Mouse (Mus musculus): Measurements from ENCODE around the gene Bcas3. TPM values are rescaled to one million over a fixed set of nuclear protein-coding genes. Genes with fewer than 3 reads are reported as not detected.

The Bcas3 gene
- polyA plus RNA-seq, 1 experiment from 2014 or later = 32.5 TPM

DNA sequence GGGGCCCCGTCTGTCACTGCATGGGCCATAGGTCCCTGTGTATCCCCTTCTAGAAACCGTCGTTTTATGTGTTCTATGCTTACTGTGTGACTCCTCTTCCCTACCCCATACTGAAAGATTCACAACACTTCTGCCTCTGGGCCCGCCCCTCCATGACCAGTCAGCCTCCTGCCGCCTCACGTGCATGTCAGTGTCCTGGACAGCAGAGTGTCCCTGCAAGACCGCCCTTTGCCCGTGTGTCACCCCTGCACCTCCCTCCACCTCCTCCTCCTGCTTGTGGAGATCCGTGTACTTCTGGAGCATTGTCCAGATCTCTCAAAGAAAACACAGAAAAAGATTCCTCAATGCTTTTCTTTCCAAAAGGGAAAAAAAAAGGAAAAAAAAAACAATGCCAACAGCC is 468.7 kb downstream of the Bcas3 start:
- H3K36me3 ChIP-seq = no peaks in the 10 kb centered on the region
- no peaks in the 10 kb centered on the region for H3K9me3 ChIP-seq
- no peak overlapping the region for H3K27ac ChIP-seq
- peaks cover 56% of the 10 kb centered on the region for H3K4me1 ChIP-seq
- H3K4me2 ChIP-seq = no peak overlapping the region
- no peak overlapping the region for H3K9ac ChIP-seq
- no peaks in the 10 kb centered on the region; the same call in 1 of the 2 replicates for H3K27me3 ChIP-seq
- ATAC-seq (ENCODE audit: borderline replicate concordance, extremely low read depth, low FRiP score, low TSS enrichment) = no peak
- WGBS = 65% methylated on average over 9 of the region's 9 CpGs
- H3K4me3 ChIP-seq = no peak overlapping the region

DNA sequence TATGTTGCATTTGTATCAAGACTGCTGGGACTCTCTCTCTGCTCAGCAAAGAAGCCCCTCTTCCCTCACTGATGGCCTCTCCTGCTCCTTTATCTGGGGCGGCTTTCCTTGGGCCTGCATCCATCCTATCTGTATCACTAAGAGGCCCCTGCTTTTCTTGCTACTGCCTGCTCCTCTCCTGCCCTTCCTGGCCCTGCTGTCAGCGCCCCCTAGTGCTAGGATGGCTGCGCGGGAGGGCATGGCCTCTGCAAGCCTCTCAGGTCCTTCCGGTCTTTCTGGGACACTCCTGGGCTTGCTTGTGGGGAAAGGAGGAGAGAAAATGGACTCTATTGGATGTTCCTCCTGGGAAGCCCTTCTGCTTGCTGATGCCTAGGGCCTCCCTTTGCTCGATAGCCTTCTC is 470.2 kb downstream of the Bcas3 start:
- Histone ChIP-seq H3K4me2 (no peak overlapping the region), H3K27ac (peak overlapping the region; percentile 14; the same call in 1 of the 2 replicates), H3K27me3 (peaks cover 11% of the 10 kb centered on the region; the same call in 1 of the 2 replicates), H3K4me3 (no peak overlapping the region), H3K36me3 (no peaks in the 10 kb centered on the region), H3K4me1 (peaks cover 64% of the 10 kb centered on the region), H3K9ac (no peak overlapping the region), H3K9me3 (no peaks in the 10 kb centered on the region)
- ATAC-seq (ENCODE audit: borderline replicate concordance, extremely low read depth, low FRiP score, low TSS enrichment) = peak; percentile 37; the same call in 1 of the 2 replicates
- 6% methylated on average over 6 of the region's 6 CpGs for WGBS

DNA sequence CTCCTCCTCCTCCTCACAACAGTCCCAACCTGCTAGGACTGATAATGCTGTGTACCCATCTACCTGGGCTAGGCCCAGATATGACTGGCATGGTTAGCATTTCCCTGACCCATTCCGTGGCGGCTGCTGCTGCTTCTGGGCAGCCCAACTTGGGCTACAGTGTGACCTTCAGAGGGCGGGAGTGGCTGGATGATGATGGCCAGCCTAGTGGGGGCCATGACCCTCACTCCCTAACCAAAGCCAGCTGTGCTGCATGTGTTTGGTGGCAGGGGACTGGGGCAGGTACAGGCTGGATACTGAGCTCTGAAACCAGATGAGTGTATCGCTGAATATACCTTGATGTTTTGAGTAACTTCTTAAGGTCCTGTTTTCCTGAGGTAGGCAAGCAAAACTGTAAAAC is 470.8 kb downstream of the Bcas3 start:
- H3K4me2 ChIP-seq = no peak overlapping the region
- H3K4me3 ChIP-seq = no peak overlapping the region
- H3K9me3 ChIP-seq = no peaks in the 10 kb centered on the region
- peaks cover 16% of the 10 kb centered on the region for H3K27me3 ChIP-seq
- H3K4me1 ChIP-seq = peaks cover 63% of the 10 kb centered on the region
- H3K36me3 ChIP-seq = no peaks in the 10 kb centered on the region
- no peak overlapping the region for H3K27ac ChIP-seq
- H3K9ac ChIP-seq = no peak overlapping the region
- no peak for ATAC-seq (ENCODE audit: borderline replicate concordance, extremely low read depth, low FRiP score, low TSS enrichment)
- 89% methylated on average over 4 of the region's 4 CpGs for WGBS

DNA sequence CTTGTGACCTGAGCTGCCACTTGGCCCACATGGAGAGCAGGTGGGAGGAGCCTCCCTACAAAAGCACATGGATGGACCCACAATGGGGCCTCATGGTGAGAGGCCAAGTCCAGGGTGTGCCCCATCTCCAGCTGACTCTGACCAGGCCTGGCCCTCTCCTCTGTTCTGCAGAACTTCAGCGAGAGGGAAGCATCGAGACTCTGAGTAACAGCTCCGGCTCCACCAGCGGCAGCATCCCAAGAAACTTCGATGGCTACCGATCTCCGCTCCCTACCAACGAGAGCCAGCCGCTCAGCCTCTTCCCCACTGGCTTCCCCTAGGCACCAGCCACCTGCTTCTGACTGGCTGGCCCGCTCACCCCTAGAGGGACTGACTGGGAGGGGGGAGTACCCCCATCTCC is 472.1 kb downstream of the Bcas3 start:
- 83% methylated on average over 10 of the region's 10 CpGs for WGBS
- Histone ChIP-seq H3K4me3 (no peak overlapping the region), H3K9me3 (no peaks in the 10 kb centered on the region), H3K27me3 (peaks cover 29% of the 10 kb centered on the region), H3K4me1 (peaks cover 73% of the 10 kb centered on the region), H3K9ac (no peak overlapping the region), H3K27ac (no peak overlapping the region), H3K4me2 (no peak overlapping the region), H3K36me3 (no peaks in the 10 kb centered on the region)
- no peak for ATAC-seq (ENCODE audit: borderline replicate concordance, extremely low read depth, low FRiP score, low TSS enrichment)

DNA sequence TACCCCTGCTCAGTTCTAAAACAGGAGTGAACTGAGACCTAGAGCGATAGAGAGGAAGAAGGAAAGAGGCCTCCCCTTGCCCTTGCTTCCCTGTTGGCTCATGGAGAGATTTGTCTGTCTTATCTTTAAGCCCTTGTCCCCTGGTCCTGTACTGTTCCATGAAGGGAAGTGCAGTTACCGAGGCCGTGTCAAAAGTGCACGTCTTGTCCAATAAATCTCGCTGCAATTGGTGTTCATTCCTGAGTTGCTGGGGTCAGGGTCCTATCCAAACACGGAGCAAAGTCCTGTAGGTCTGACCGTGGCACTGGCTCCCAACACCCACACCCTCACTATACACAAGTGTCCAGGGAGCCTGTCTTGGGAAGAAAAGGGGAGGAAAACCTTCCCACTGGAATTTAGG is 472.9 kb downstream of the Bcas3 start:
- 37% methylated on average over 7 of the region's 7 CpGs for WGBS
- Histone ChIP-seq H3K36me3 (no peaks in the 10 kb centered on the region), H3K9me3 (no peaks in the 10 kb centered on the region), H3K4me3 (no peak overlapping the region), H3K4me1 (peaks cover 79% of the 10 kb centered on the region), H3K9ac (no peak overlapping the region), H3K27ac (no peak overlapping the region), H3K27me3 (peaks cover 33% of the 10 kb centered on the region), H3K4me2 (no peak overlapping the region)
- ATAC-seq (ENCODE audit: borderline replicate concordance, extremely low read depth, low FRiP score, low TSS enrichment) = no peak

DNA sequence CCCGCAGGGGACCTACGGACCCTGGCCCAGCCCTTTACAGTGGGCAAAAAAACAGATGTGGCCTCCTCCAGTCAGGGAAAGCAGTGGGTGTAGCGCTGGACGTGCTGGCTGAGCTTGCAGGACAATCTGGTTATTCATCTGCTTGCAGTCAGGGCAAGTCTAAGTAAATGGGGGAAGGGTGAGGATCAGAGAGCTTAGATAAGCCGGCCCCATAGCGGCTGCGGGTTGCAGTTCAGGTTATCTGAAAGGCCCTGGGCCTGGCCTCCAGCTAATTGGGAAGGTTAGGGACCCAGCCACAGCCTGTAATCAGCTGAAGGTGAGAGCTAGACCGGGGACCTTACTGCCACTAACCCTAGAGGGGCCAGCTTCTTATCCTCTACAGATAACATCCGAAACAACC is 474.4 kb downstream of the Bcas3 start:
- ATAC-seq (ENCODE audit: borderline replicate concordance, extremely low read depth, low FRiP score, low TSS enrichment) = no peak
- H3K36me3 ChIP-seq = no peaks in the 10 kb centered on the region
- H3K9me3 ChIP-seq = no peaks in the 10 kb centered on the region
- H3K27me3 ChIP-seq = peaks cover 47% of the 10 kb centered on the region
- H3K4me3 ChIP-seq = no peak overlapping the region
- peak overlapping the region; percentile 25; the same call in 1 of the 2 replicates for H3K27ac ChIP-seq
- H3K9ac ChIP-seq = no peak overlapping the region
- H3K4me2 ChIP-seq = no peak overlapping the region
- 24% methylated on average over 9 of the region's 9 CpGs for WGBS
- H3K4me1 ChIP-seq = peaks cover 72% of the 10 kb centered on the region

DNA sequence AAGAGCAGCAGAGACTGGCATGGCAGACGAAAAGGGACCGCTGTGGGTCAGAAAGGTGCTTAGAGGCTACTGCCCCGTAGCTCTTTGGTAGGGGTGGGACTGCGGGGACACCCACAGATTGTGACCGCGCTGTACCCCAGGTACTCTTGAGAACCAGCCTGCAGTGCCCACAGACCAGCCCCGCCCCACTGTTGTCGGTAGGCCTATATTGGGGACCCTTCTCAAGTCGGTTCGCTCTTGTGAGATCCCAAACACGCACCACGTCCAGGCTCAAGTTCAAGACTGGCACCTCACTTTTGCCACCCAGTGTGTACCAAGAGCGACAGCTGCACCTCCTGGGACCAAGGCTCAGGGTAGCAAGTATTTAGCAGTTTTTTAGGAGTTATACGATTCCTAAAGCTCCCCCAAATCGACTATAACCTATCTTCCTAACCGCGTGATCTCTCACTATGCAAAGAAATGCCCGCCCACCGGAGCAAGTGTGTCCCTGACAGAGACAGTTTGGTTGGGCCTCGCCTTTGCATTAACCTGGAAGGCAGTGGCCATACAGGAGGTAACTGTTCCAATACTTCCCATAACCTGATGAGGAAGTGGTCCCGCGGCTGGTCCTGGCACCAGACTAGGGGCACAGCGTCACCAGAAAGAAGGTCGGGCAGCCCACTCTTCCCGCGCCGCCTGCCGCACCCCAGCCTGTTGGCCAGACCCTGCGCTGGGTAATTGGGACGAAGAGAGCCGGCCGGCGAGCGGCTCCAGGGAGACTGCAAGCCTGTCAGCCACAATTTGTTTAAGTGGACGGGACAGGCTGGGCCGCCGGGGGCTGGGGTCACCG is 475.9 kb downstream of the Bcas3 start:
- no peaks in the 10 kb centered on the region for H3K9me3 ChIP-seq
- no peaks in the 10 kb centered on the region for H3K36me3 ChIP-seq
- H3K4me2 ChIP-seq = peak overlapping the region; percentile 87
- peak overlapping the region; percentile 97 for H3K27ac ChIP-seq
- H3K27me3 ChIP-seq = peaks cover 55% of the 10 kb centered on the region
- H3K9ac ChIP-seq = peak overlapping the region; percentile 63
- 20% methylated on average over 38 of the region's 38 CpGs for WGBS
- ATAC-seq (ENCODE audit: borderline replicate concordance, extremely low read depth, low FRiP score, low TSS enrichment) = no peak
- peaks cover 59% of the 10 kb centered on the region for H3K4me1 ChIP-seq
- peak overlapping the region; percentile 64 for H3K4me3 ChIP-seq

DNA sequence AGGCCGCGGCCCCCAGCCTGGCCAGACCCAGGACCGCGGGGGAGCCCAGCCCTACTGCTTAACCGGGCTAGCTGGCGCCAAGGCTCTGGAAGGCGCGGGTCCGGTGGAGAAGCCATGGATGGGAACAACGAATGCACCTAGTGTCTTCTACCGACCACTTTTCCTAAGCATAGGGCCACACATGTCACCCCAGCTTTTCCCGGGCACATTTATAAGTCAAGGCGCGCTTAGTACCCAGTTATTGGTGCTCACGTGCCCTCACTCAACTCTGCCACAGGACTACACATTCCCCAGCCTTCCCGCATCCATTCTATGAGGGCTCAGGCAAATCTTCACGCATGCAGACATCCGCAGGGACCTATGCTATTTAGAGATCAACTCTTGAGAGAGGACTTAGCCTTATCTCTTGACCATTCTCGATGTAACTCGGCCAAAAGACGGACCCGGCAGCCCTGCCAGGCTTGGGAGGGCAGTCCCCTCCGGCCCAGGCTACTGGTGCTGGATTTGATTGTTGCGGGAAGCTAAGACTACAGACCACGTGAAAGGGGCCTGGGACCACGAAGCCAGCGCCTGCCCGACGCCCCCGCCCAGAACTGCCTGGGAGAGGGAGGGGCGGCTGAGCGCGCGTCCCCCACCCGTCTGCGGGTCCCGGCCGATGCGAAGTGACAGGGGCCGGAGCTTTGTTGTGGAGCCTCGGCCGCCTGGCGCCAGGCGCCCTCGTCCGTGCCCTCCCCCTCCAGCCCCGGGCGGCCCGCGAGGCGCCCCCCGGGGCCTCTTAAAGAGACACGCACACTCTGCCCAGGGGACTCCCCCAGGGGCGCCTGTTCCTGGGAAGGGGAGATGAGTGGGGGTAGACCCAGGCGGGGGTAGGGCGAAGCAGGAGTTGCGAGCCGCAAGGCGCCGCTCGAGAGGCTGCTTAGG is 476.8 kb downstream of the Bcas3 start:
- H3K9ac ChIP-seq = peak overlapping the region; percentile 63
- peaks cover 59% of the 10 kb centered on the region for H3K4me1 ChIP-seq
- H3K4me3 ChIP-seq = peak overlapping the region; percentile 64
- H3K9me3 ChIP-seq = no peaks in the 10 kb centered on the region
- peak; percentile 15 for ATAC-seq (ENCODE audit: borderline replicate concordance, extremely low read depth, low FRiP score, low TSS enrichment)
- H3K4me2 ChIP-seq = peak overlapping the region; percentile 87
- 2% methylated on average over 61 of the region's 61 CpGs for WGBS
- peaks cover 64% of the 10 kb centered on the region for H3K27me3 ChIP-seq
- H3K36me3 ChIP-seq = no peaks in the 10 kb centered on the region
- H3K27ac ChIP-seq = peak overlapping the region; percentile 97

DNA sequence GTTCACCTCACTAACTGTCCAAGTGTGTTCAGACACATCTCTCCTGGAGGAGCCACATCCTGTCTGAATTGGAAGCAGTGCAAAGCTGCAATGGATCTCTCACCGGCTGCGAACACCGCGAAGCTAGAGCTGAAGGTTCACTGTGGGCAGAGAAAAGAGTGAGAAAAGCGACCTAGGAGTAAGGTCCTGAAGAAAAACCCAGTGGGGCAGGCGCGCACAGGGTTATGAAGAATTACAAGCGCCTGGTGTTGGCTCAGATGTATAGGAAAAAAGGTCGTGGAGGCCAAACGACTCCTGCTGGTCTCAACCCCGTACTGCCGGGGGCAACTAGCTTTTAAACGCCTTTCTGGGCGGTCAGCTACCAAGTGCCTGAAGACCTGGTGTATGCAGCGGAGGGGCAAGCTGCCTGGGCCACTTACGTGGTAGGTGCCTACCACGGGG is 478.0 kb downstream of the Bcas3 start:
- Histone ChIP-seq H3K4me2 (peak overlapping the region; percentile 87), H3K9ac (peak overlapping the region; percentile 63), H3K27me3 (peaks cover 74% of the 10 kb centered on the region), H3K27ac (peak overlapping the region; percentile 97), H3K36me3 (no peaks in the 10 kb centered on the region), H3K4me3 (peak overlapping the region; percentile 64), H3K9me3 (no peaks in the 10 kb centered on the region), H3K4me1 (peaks cover 49% of the 10 kb centered on the region)
- 3% methylated on average over 17 of the region's 17 CpGs for WGBS
- no peak for ATAC-seq (ENCODE audit: borderline replicate concordance, extremely low read depth, low FRiP score, low TSS enrichment)

DNA sequence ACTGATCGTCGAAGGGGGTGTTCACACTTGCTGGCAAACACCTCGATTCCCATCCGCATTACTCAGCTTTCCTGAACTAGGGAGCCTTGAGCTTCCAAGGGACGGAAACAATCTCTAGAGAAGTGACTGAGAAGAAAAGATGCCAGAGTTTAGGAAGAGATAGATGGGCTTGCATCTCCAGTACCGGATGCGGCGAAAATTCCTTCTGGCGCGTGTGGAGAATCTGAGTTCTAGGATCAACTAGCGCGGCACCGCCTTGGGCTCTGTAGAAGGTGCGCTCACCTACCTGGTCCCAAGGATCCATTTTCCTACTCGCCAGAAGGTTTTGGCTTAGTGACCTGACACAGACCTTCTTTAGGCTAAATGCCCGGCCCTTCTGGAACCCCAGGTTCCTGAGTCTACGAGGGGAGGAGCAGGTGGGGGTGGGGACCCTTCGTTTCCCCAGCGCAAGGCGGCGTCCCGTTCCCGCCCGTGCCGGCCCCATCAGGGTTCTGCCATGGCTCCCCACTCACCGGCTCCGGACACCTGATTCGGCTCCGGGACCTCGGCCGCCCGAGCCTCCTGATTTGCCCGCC is 478.8 kb downstream of the Bcas3 start:
- Histone ChIP-seq H3K4me3 (peak overlapping the region; percentile 64), H3K27ac (peak overlapping the region; percentile 97), H3K9me3 (no peaks in the 10 kb centered on the region), H3K36me3 (no peaks in the 10 kb centered on the region), H3K4me2 (peak overlapping the region; percentile 87), H3K27me3 (peaks cover 81% of the 10 kb centered on the region), H3K4me1 (peaks cover 43% of the 10 kb centered on the region), H3K9ac (peak overlapping the region; percentile 63)
- peak; percentile 1; the same call in 1 of the 2 replicates for ATAC-seq (ENCODE audit: borderline replicate concordance, extremely low read depth, low FRiP score, low TSS enrichment)
- under 1% methylated on average over 33 of the region's 33 CpGs for WGBS

DNA sequence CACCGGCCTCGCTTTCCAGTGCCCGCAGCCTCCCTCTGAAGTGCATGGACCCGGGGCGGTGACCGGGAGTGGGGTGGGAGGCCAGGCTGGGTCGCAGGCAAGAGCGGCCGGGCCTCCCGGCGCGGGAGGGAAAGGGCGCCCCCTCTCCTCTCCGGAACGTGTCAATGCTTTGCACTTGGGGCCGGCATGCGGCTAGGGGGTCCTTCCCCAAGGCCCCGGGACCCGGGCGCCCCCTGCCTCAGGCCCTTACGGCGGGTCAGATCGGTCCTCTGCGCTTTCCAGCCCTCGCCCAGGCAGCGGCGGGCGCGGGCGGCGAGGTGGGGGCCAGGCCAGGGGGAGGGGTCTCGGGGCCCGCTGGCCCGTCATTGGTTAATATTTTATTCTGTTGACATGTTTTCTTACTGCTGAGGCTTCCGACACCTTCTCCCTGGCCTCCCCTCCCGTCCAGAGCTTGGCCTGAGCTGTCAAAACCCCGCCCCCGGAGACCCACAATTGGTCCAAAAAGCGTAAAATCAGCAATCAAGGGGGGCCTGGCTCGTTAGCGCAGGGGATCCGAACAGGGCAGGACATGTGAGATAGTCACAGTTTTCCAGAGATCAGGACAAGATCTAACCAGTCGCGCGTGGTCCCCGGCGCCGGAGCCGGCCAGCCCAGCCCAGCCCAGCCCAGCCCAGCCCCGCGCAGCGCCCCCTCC is 479.4 kb downstream of the Bcas3 start, which contains the start of gene Tbx2:
Tbx2 (plus strand) TSS at position 321 of the 694 bp plus-strand sequence.
- Histone ChIP-seq H3K4me3 (peak within 1 kb of the TSS; percentile 64), H3K4me1 (peaks cover 41% of the 10 kb centered on the region), H3K27ac (peak within 1 kb of the TSS; percentile 97), H3K9me3 (no peaks in the 10 kb centered on the region), H3K9ac (peak within 1 kb of the TSS; percentile 74), H3K36me3 (no peaks in the 10 kb centered on the region), H3K4me2 (peak within 1 kb of the TSS; percentile 87), H3K27me3 (peaks cover 84% of the 10 kb centered on the region)
- WGBS = under 1% methylated on average over 42 of the region's 52 CpGs
- peak; percentile 89 for ATAC-seq (ENCODE audit: borderline replicate concordance, extremely low read depth, low FRiP score, low TSS enrichment)

Data from lung, embryonic 15.5 days (tissue).